Mouse (Mus musculus): ENCODE results near the gene Paqr3.

DNA sequence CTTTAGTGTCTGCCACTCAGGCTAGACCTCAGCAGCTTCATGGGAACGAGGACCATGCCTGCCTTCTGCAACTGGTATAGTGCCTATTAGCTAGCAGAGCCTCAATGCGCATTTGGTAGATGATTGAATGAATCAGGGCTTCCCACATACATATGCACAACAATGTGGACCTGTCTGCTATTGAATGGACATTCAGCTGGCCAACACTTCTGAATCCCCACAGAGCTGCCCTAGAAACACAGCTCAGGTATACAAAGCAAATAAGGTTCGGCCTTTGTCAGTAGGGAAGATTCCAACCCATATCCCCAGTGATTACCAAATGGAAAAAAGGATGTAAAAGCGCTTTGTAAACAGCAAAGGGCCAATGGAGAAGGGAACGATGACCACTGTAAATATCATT lies 699 bp downstream of the Paqr3 start:
- no peak for TF ChIP-seq CTCF (IDR thresholded peaks at IDR 0.05)
- no peak for TF ChIP-seq POLR2A (IDR thresholded peaks at IDR 0.05; ENCODE audit: insufficient read depth, low read depth, low read length)
- TF ChIP-seq EP300 (IDR thresholded peaks at IDR 0.05; ENCODE audit: insufficient read depth, low read depth, low read length): no peak
